Mouse (Mus musculus) adrenal gland, postnatal 4 days (tissue): Measurements from ENCODE around the gene Zfp36l1. TPM values are rescaled to one million over a fixed set of nuclear protein-coding genes. Genes with fewer than 3 reads are reported as not detected.

Experiments
- DNase-seq, 2 experiments: peaks; one replicate each; pipeline ENCODE4 v3.0.0; 2021 to 2022; ENCODE audit warnings: low spot score in 2 of 2, mixed read lengths in 2 of 2
- long read RNA-seq, 2 experiments: library from polyadenylated mRNA; stranded (forward); transcript quantifications; one replicate each; pipeline ENCODE4 v2.0.0; 2021
- total RNA-seq, 2 experiments: library from RNA; stranded (reverse); gene quantifications; 2 replicates each; pipeline ENCODE4 v1.2.3; 2021

The Zfp36l1 gene
- total RNA-seq = 100 to 1,000 TPM; 264 to 275 TPM
- long read RNA-seq, experiment 1, partial matches to known transcripts = 0 of 19 reads
- long read RNA-seq, experiment 1, other reads (novel, unspliced or antisense) = 17 of 19 reads
- long read RNA-seq, experiment 2, transcript Zfp36l1-201 (2 exons, 2,990 nt) = major isoform, 7 of 53 reads
- long read RNA-seq, experiment 2, partial matches to known transcripts = 0 of 53 reads
- long read RNA-seq, experiment 2, other reads (novel, unspliced or antisense) = 46 of 53 reads

DNA sequence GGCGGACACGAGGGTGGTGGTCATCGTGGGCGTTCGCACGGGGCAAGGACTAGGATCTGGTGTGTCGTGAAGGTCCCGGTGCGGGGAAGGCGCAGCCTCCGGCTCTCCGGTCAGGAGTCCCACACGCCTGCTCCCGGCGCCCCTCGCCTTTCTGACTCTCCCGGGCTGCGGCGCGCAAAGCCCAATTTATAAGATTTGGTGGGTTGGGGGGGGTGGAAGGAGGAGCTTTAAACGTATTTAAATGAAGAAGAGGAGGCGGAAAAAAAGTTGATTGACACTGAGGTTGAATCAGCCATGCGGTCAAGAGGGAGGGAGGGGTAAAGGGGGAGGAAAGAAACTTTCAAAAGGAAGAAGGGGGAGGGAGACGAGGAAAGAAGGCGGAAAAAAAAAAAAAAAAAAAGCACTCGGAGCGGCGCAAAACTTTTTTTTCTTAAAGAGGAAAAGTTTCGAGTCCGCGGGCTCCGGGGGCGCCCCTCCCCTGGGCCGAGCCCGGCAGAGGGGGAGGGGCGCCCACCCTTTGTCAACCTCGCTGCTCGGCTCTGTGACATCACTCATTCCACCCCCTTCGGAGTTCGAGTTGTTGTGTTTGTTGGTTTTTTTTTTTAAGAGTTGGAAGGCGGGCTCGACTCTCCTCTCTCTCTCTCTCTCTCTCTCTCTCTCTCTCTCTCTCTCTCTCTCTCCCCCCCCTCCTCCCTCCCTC, at the start of gene Zfp36l1:
TSS of gene Zfp36l1 (minus strand) at position 162 of the 700 bp plus-strand sequence.
- DNase-seq = peak; percentile 88 to 90

DNA sequence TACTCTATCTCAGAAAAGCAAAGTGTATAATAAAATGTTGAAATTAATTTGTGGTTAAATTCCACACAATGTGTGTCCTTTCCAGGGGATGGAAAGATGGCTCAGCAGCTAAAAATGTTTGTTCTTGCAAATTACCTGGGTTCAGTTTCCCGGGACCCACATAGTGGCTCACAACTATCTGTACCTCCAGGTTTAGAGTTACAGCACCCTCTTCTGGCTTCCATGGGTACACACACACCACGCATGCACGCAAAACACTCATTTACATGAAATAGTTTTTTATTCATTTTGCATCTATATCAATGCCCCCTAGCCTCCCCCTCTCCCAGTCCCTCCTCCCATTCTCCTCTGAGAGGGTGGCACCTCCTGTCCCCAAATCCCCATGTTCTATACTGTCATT, 49.6 kb upstream of the Zfp36l1 start:
- no peak for DNase-seq

DNA sequence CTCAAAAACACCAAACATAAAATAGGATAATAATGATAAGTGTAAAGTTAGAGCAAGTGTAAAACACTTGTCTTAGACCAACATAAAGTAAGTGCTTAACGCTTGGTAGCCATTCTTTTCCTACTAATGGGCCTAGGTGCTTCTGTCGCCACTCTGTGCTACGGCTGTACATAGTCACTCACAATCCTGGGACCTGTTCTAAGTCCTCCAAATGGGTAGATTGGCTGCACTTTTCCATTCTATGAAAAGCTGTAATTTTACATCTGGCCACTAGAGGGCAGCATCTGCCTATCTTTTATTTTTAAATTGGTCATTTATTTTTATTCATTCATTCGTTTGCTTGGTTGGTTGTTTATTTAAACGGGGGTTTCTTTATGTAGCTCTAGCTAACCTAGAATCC, 44.9 kb upstream of the Zfp36l1 start:
- no peak for DNase-seq

DNA sequence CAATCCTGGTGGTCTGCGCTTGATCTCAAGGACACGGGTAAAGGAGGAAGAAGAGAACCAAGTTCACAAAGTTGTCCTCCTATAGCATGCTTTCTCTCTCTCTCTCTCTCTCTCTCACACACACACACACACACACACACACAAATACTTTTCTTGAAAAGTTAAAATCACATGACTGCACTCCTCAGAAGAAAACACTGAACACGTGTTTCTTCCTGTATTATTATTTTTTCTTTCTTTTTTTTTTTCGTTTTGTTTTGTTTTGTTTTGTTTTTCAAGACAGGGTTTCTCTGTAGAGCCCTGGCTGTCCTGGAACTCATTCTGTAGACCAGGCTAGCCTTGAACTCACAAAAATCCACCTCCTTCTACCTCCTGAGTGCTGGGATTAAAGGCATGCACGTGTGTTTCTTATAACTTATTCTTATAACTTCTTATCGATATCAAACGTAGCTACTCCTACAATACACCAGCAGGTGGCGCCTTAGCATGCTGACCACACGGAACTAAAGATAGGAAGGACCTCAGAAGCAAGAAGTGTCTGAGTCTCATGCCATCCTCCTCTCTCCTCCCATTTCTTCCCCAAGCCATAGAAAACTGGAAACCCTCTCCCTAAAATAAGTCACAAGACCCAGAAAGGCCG, 41.0 kb upstream of the Zfp36l1 start:
- DNase-seq = no peak

DNA sequence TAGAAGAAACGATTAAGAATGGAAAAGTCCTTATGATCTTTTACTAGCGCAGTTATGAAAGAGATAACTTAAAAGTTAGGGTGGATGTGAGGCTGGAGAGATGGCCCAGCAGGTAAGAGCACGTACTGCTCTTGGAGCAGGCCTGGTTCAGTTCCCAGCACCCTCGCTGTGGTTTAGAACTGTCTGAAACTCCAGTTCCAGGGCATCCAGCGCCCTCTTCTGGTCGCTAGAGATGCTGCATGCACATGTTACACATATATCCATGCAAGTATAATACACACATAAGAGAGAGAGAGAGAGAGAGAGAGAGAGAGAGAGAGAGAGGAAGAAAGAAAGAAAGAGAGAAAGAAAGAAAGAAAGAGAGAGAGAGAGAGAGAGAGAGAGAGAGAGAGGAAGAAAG, 40.3 kb upstream of the Zfp36l1 start:
- no peak for DNase-seq

DNA sequence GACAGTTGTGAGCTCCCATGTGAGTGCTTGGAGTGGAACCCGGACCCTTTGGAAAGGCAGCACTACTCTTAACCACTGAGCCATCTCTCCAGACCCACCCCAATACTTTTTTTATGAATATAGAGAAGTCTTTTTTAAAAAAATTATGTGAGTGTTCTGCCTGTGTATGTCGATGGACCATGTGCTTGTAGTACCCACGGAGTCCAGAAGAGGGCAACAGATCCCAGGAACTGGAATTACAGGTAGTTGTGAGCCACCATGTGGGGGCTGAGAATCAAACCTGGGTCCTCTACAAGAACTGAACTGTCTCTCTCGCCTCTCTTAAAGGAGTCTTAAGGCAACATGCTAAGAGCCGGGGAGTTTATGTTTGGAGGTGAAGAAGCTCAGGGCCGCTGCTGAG, 39.0 kb upstream of the Zfp36l1 start:
- no peak for DNase-seq

DNA sequence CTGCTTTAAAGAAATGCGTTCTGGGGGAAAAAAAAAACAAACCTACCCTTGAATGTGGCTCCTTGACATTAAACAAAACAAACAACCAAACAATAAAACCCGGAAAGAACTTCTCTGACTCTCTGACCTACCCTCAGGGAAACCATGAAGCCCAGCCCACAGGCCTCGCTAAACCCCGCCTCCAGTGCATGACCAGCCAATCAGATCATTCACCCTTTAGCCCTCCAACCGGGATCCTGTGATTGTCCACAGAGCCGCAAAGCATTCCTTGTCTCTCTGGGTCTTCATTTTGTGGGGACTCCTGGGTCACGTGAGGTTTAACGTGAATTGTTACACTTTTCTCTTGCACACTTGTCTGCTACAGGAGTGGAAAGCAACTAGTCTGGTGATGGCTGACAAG, 37.8 kb upstream of the Zfp36l1 start:
- DNase-seq = peak in 1 of 2 experiments; percentile 33

DNA sequence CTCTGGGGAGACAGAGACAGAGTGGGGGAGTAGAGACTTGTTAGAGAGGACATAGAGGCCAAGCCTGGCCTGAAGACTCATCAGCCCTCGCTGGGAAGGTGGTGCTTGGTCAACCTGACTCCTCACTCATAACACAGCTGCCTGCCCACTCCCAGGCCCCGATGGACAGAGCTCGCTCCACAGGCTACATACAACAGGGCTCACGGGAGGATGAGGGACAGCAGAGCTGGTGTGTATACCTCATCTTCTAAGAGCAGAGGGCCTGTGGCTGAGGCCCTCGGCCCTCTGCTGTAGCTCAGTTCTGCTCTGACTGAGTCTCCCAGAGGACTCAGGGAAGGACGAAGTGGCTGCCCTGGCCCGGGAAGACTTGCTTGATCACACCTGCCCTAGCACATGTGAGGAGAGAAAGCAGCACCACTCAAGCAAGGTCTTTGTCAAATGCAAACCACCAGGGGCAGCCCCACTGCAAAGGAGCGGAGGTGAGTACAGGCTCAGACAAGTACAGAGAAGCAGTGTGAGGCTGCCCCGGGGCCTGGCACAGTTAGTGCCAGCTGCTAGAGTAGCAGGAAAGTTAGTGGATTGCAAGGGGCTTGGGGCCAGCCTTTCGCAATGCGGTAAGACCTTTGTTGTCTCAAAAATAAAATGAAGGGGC, 34.9 kb upstream of the Zfp36l1 start:
- DNase-seq = no peak

DNA sequence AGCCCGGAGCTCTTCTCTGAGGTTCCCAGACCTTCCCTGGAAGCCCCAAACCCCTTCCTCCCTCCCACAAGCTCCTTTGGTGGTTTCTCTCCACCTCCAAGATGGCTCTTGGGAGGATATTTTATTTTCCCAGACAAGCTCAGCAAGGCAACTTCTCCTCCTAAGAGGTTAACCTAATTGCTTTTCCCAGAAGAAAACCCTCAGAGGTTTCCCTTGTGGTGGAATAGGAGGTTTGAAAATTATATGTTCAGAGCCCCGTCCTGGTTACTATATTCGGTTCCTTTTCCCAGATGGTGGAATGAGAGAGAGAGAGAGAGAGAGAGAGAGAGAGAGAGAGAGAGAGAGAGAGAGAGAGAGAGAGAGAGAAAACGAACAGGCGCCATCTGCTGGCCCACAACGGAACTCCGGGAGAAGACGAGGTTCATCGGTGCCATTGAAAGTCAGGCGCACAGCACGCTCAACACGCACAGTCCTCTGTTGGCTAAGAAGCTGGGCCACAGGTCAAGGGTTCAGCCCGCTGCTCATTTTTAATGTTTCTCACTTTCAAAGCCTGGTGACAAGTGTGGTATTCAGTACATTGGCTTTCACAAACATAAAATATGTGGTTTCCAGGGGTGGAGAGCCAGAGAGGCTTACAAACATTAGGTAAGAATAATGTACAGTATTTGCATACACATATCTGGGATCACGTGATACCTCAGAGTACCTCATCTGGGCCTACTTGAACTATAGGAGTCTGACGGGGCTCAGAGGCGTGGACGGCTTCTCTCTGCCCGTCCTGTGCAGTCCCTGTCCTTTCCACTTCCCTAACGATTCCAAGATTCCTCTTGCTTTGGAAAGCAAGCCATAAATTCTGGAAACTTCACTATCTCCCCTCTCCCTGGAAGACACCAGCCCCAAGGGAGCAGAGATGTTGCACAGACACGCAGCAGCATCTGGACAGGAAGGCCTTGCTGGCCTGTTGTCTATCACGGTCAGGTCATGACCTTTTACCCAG, 33.7 kb upstream of the Zfp36l1 start:
- peak in 1 of 2 experiments; percentile 46 for DNase-seq

DNA sequence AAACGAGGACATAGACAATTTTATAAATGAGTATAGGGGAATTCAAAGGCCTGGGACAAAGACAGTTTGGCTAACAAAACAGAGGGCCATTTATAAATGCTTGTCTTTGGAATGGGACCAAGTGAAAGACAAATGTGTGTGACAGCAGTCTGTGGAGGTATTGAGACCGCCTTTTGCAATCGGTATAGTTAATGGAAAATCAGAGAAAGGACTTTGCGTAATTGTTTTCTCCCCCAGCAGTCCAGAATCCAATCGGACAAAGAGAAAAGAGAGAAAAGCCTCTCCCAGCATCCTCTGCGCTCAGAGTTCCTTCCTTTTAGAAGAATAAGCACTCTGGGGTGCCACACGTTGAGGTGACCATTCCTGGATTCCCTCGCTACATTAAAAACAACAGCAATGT, 32.6 kb upstream of the Zfp36l1 start:
- no peak for DNase-seq

DNA sequence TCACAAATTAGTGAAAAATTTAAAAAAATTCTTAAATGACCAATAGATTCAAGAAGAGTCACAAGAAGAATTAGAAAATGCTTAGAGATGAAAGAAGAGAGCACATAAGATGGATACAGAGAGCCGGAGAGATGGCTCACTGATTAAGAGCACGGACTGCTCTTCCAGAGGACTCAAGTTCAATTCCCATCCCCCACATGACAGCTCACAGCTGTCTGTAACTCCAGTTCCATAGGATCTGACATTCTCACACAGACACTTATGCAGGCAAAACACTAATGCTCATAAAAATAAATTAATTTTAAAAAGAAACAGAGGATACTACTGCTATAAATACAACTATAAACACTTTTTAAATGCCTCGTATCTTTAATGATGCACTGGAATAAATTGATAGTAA, 32.0 kb upstream of the Zfp36l1 start:
- no peak for DNase-seq

DNA sequence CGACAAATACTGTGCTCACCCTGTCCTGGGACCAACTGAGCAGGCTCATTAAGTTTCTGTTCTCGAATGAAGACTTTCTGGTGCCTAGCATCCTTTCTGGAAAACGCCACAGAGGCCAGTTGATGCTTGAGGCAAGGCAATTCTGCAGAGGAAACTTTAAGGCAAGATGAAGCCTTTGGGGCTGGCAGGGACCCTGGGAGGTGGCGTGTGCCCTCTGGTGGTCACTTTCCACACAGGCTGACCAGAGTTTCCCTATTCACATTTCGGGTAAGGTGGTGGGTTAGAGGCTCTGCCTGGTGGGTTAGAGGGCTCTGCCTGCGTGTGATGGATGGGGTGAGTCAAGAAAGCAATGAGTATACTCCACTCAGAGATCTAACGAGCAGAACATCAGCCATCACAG, 28.7 kb upstream of the Zfp36l1 start:
- no peak for DNase-seq

DNA sequence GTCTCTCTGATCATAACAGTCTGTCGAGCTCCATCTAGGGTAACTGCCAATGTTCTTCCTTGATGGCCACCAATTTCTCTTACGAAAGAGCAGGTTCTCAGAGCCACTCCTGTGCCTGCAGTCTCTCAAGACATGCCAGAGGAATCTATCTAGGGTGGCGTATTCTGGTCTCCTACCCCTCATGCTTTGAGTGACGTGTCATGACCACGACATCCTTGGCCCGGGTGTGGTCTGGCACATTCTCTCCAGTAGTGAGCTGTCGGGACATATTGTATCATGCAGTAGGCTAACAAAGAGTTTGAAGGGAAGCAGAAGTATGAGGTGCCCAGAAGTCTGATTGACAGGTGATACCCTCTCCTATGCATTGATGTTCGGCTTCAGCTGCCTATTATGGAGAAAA, 28.2 kb upstream of the Zfp36l1 start:
- no peak for DNase-seq

DNA sequence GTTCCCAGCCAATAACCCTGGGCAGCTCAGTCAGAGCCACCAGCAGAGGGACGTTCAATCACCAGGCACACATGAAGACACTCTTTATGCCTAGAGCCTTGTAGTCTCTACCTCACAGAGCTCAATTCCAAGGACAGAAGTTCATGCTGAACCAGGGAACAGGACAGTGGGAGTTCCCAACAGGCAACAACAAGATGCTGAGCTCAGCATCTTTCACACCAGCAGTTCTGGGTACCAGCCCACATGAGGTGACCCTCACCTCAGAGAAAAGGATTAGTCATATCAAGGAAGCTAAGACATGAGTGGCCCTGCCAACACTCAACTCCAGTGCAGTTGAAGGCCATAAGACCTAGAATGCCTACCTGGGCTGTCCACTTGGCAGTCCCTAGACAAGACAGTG, 24.9 kb upstream of the Zfp36l1 start:
- DNase-seq = no peak

DNA sequence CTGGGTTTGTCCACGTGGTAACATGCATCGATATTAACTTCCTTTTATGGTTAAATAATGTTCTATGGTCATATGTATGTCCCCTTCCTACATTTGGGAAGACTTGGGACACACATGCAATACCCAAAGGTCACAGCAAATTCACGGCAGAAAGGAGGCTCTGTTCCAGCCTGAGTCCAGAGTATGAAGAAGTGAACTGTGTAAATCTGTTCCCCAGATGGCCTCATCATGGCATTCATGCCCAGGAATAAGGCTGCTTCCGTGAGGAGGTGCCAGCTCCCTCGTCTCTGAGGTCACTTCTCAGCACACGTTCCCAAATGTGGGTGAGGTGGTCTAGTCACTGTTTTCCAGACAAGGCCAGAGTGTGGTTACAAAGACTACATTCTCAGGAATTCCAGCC, 24.4 kb upstream of the Zfp36l1 start:
- DNase-seq = no peak

DNA sequence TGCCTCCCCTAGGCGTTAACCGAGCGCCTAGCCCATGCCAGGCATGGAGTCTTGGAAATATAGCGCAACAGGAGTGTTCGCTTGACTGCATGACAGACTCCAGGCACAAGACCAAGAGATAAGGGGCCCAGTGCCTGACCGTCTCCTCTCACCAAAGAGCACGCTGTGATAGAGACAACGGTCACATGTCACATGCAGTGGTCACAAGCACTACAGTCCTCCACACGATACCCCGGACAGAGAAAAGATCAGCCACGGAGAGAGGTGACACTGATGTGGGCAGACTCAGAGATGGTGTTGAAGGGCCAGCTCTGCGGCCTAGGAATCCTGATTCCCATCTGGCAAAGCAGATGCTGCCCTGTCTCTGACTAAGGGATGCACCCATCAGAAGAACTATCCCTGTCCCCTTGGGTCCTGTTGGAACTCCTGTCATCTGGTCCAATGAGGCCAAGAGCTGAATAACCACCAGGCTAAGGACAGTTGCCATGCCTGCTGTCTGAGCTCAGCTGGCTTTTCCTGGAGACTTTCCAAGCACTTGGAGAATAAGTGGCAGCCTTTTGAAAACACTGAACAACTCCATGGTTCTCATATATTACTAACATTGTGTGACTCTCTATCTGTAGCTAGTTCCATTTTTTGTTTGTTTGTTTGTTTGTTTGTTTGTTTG, 23.6 kb upstream of the Zfp36l1 start:
- no peak for DNase-seq

DNA sequence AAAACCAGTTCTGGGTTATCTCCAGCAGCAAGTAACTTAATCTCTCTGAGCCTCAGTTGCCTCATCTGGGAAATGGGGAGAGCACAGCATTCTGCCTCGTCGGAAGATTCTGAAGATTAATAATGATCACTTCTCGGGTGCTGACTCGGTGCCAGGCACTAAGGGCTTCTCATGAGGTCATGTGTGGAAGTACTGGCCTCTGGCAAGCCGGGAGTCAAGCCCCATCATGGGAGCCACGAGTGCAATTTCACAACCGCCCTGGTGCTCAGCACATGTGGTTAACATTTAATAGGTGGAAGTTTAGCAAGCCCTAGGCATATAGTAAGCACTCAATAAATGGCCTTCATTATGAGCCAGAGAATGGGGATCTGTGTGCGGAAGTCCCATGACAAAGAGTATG, 22.4 kb upstream of the Zfp36l1 start:
- no peak for DNase-seq

DNA sequence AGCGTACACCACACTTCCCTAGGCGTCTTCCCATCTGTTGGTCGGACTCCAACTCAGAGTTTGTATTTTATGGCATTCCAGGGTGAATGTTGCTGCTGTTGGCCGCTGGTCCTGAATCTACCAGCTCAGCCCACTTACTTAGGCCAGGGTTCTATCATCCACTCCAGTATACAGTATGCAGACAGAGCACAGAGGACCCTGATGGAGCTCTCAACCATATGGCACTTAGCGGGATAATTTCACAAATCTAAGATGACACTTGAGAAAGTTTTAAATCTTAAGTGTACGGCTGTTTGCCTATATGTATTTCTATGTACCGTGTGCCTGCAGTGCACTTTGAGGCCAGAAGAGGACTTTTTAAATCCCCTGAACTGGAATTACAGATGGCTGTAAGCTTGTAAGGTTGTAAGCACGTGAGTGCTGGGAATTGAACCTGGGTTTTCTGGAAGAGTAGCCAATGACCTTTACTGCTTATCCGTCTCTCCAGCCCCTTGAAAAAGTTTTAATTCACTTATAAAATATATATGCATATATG, 20.3 kb upstream of the Zfp36l1 start:
- DNase-seq = no peak

DNA sequence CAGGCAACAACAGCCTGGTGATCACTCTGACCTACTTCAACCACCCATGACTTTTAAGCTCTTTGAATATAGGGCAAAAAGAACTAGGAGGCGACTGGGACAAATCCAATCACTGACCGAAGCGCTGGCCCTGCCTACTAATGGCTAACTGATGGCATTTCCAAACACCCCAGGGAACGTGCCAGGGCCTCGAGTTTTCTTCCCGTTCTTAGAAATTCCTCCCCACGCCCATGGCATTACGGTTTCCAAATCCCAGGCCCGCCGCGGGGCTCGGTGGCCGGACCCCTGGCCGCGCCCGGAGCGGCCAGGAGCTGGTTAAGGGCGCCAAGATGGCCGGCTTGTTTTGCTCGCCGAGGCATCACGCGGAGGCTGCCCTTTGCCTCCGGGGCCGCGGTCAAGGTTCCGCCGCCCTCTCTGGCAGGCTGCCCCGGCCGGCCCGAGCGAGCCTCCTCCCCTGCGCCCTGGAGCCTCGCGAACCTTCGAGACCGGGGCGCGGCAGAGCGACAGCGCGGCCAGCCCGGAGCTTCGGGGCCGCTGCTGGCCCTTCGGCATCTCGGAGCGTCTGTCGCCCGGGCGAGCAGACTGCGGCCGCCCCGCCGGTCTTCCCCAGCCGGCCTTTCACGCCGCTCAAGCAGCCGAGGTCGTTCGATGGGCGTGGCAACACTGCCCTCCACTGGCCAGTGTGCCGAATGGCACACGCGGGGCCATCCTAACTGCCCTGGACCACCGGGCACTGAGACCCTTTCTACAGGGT, 19.6 kb upstream of the Zfp36l1 start:
- peak; percentile 67 to 78 for DNase-seq
